Mouse (Mus musculus) liver, postnatal 0 days (tissue): ENCODE results near the gene Nol4l.

ENCODE experiments used
- CTCF ChIP-seq: sonication (generic); IDR thresholded peaks from 2 replicates; pipeline ENCODE4 v1.5.1; 2016; ENCODE audit warnings: antibody characterized with exemption, low read depth
- EP300 ChIP-seq: IDR thresholded peaks from 2 replicates; pipeline ENCODE4 v1.6.1; 2016; ENCODE audit warnings: antibody characterized with exemption, low read depth, mild to moderate bottlenecking

GRCm38 (mm10) chr2:153490116-153490515 lies 39.7 kb downstream of the Nol4l start:
- TF ChIP-seq CTCF (no peak), EP300 (no peak)
